12 mouse cellular contexts compared by ENCODE assay signal in genomic region chr17:21617352-21617751, GRCm38 (mm10). TPM values are rescaled to one million over a fixed set of nuclear protein-coding genes. Genes with fewer than 3 reads are reported as not detected.
A peak's percentile ranks its signal among the peaks of the same experiment; 100 is the strongest.
DNase-seq lines count a peak whose midpoint lies in the region; ATAC-seq and TF ChIP-seq lines count a peak whose summit lies in the region.
"Had no signal": no experiment of that assay in that cellular context is flagged by ENCODE, and none has a peak within 500 bp of the region (broad histone marks: within the 10 kb centered on the region; RNA-seq: fewer than 3 reads in every experiment).

No protein-coding gene starts in this region.

- H3K4me2 ChIP-seq in heart, embryonic 16.5 days (ENCODE audit: low read depth, low read length) = peak overlapping the region; percentile 41
- H3K4me2 ChIP-seq in embryonic facial prominence, embryonic 15.5 days (replicated peaks) = no peak overlapping the region
- no peak overlapping the region for H3K4me2 ChIP-seq in forebrain, embryonic 11.5 days (ENCODE audit: low read depth, low read length, severe bottlenecking)
- H3K4me2 ChIP-seq: hindbrain, embryonic 13.5 days had no signal

- H3K27ac ChIP-seq in heart, embryonic 16.5 days (ENCODE audit: low read length) = no peak overlapping the region
- no peak overlapping the region for H3K27ac ChIP-seq in embryonic facial prominence, embryonic 15.5 days (replicated peaks)
- no peak overlapping the region for H3K27ac ChIP-seq in forebrain, embryonic 11.5 days (ENCODE audit: low read depth, low read length)
- H3K27ac ChIP-seq: hindbrain, embryonic 13.5 days had no signal

- H3K4me3 ChIP-seq in heart, embryonic 16.5 days (ENCODE audit: low read length) = no peak overlapping the region
- peak overlapping the region; percentile 35; the same call in 1 of the 2 replicates for H3K4me3 ChIP-seq in E14TG2a.4 (replicated peaks; ENCODE audit: low read length)
- H3K4me3 ChIP-seq in embryonic facial prominence, embryonic 15.5 days (replicated peaks) = no peak overlapping the region
- no peak overlapping the region for H3K4me3 ChIP-seq in forebrain, embryonic 11.5 days (ENCODE audit: low read depth, low read length)
- H3K4me3 ChIP-seq: hindbrain, embryonic 13.5 days had no signal

- no peaks in the 10 kb centered on the region for H3K4me1 ChIP-seq in heart, embryonic 16.5 days (ENCODE audit: control insufficient read depth, insufficient read depth, low read length)
- H3K4me1 ChIP-seq in E14TG2a.4 (replicated peaks; ENCODE audit: low read depth, low read length) = peaks cover 12% of the 10 kb centered on the region
- no peaks in the 10 kb centered on the region for H3K4me1 ChIP-seq in embryonic facial prominence, embryonic 15.5 days
- no peaks in the 10 kb centered on the region for H3K4me1 ChIP-seq in forebrain, embryonic 11.5 days (replicated peaks; ENCODE audit: control insufficient read depth, insufficient read depth, low read length)
- H3K4me1 ChIP-seq: hindbrain, embryonic 13.5 days had no signal

- TF ChIP-seq CTCF in E14TG2a.4 (conservative IDR thresholded peaks at IDR 0.05; ENCODE audit: low read length) = no peak

- peak; percentile 45 for ATAC-seq in heart, embryonic 16.5 days (replicated peaks; ENCODE audit: extremely low read depth, insufficient read depth, low FRiP score)
- ATAC-seq in embryonic facial prominence, embryonic 15.5 days (ENCODE audit: insufficient number of reproducible peaks, low FRiP score, low TSS enrichment, low read depth) = 0 out of 2 replicates have a peak, but pooled peaks have one; percentile 34
- peak; percentile 86 for ATAC-seq in megakaryocyte progenitor cell, adult 5-6 weeks (replicated peaks; ENCODE audit: poor library complexity)
- ATAC-seq in forebrain, embryonic 11.5 days (replicated peaks; ENCODE audit: low FRiP score) = no peak
- ATAC-seq: forebrain, embryonic 16.5 days had no signal

- DNase-seq in heart, adult 18-20 months = no peak
- no peak for DNase-seq in frontal cortex, postnatal 14 days (ENCODE audit: low spot score in 2 of 2)
- no peak for DNase-seq in cerebellum, postnatal 10 days
- DNase-seq in forebrain, embryonic 11.5 days (ENCODE audit: low spot score) = no peak
- DNase-seq: cerebellum, postnatal 36 days had no signal

- 4% methylated on average over 9 of the region's 9 CpGs for WGBS in heart, embryonic 16.5 days
- WGBS in embryonic facial prominence, embryonic 15.5 days = 8% methylated on average over 9 of the region's 9 CpGs
- WGBS in forebrain, embryonic 11.5 days = 20% methylated on average over 9 of the region's 9 CpGs

- no peaks in the 10 kb centered on the region for H3K27me3 ChIP-seq in heart, embryonic 16.5 days (ENCODE audit: control insufficient read depth, insufficient read depth, low read length)
- no peaks in the 10 kb centered on the region for H3K27me3 ChIP-seq in E14TG2a.4 (ENCODE audit: insufficient read depth, low read length)
- no peaks in the 10 kb centered on the region for H3K27me3 ChIP-seq in embryonic facial prominence, embryonic 15.5 days
- H3K27me3 ChIP-seq in forebrain, embryonic 11.5 days (ENCODE audit: control insufficient read depth, insufficient read depth, low read length) = no peaks in the 10 kb centered on the region
- H3K27me3 ChIP-seq: CH12.LX; hindbrain, embryonic 13.5 days had no signal

- H3K9me3 ChIP-seq in heart, embryonic 16.5 days (replicated peaks; ENCODE audit: control insufficient read depth, low read length) = no peaks in the 10 kb centered on the region; the same call in 1 of the 2 replicates
- peaks cover 10% of the 10 kb centered on the region for H3K9me3 ChIP-seq in E14TG2a.4 (ENCODE audit: low read length)
- H3K9me3 ChIP-seq in embryonic facial prominence, embryonic 15.5 days (replicated peaks) = no peaks in the 10 kb centered on the region
- no peaks in the 10 kb centered on the region for H3K9me3 ChIP-seq in forebrain, embryonic 11.5 days (ENCODE audit: control insufficient read depth, low read length)
- H3K9me3 ChIP-seq: hindbrain, embryonic 13.5 days had no signal

- H3K36me3 ChIP-seq in heart, embryonic 16.5 days (ENCODE audit: control insufficient read depth, insufficient read depth) = no peaks in the 10 kb centered on the region
- no peaks in the 10 kb centered on the region for H3K36me3 ChIP-seq in E14TG2a.4 (ENCODE audit: insufficient read depth, low read length)
- no peaks in the 10 kb centered on the region for H3K36me3 ChIP-seq in embryonic facial prominence, embryonic 15.5 days
- no peaks in the 10 kb centered on the region for H3K36me3 ChIP-seq in forebrain, embryonic 11.5 days (ENCODE audit: control insufficient read depth, insufficient read depth, low read length)
- H3K36me3 ChIP-seq: hindbrain, embryonic 13.5 days had no signal

- H3K9ac ChIP-seq in heart, embryonic 16.5 days (ENCODE audit: low read length) = no peak overlapping the region
- H3K9ac ChIP-seq in embryonic facial prominence, embryonic 15.5 days = no peak overlapping the region
- no peak overlapping the region for H3K9ac ChIP-seq in forebrain, embryonic 11.5 days (ENCODE audit: low read length)
- H3K9ac ChIP-seq: hindbrain, embryonic 13.5 days had no signal

RNA-seq across cellular contexts. Expression of gene Zfp983, which starts 33.1 kb away (rescaled TPM):
- polyA plus RNA-seq in heart, embryonic 16.5 days (2015; fragmentation: Nextera tagmentation; extraction: Ambion mirVana) = 2.9 and 3.3 TPM in 2 replicates
- 1 to 10 TPM; 2.1 to 2.2 TPM for total RNA-seq in heart, adult 18-20 months (2021)
- polyA plus RNA-seq in embryonic facial prominence, embryonic 15.5 days (2015; fragmentation: Nextera tagmentation; extraction: Ambion mirVana) = 5.4 and 5.6 TPM in 2 replicates
- 6.8 and 10.6 TPM in 2 replicates for total RNA-seq in megakaryocyte progenitor cell, adult 5-6 weeks (2015)
- total RNA-seq in megakaryocyte progenitor cell, adult 5-6 weeks (2017) = 4.5 and 4.6 TPM in 2 replicates
- 5.4 and 7.2 TPM in 2 replicates for polyA plus RNA-seq in forebrain, embryonic 11.5 days (2014; fragmentation: Nextera tagmentation; extraction: Ambion mirVana)

RNA-seq across cellular contexts. Expression of gene Zfp948, which starts 50.5 kb away (rescaled TPM):
- polyA plus RNA-seq in heart, embryonic 16.5 days (2015; fragmentation: Nextera tagmentation; extraction: Ambion mirVana) = 10.9 and 13.2 TPM in 2 replicates
- total RNA-seq in heart, adult 18-20 months (2021) = 1 to 10 TPM; 3.2 to 3.5 TPM
- polyA plus RNA-seq in embryonic facial prominence, embryonic 15.5 days (2015; fragmentation: Nextera tagmentation; extraction: Ambion mirVana) = 16.7 and 18.8 TPM in 2 replicates
- 4.3 TPM in 2 replicates for total RNA-seq in megakaryocyte progenitor cell, adult 5-6 weeks (2015)
- 2.0 and 3.3 TPM in 2 replicates for total RNA-seq in megakaryocyte progenitor cell, adult 5-6 weeks (2017)
- 16.3 and 18.6 TPM in 2 replicates for polyA plus RNA-seq in forebrain, embryonic 11.5 days (2014; fragmentation: Nextera tagmentation; extraction: Ambion mirVana)
